Mouse (Mus musculus): ENCODE measurements around the gene Gpc4. TPM values are rescaled to one million over a fixed set of nuclear protein-coding genes. Genes with fewer than 3 reads are reported as not detected.
A peak's percentile ranks its signal among the peaks of the same experiment; 100 is the strongest.

The Gpc4 gene
- polyA plus RNA-seq, 2 experiments, result 81.8 to 88.5 TPM

DNA sequence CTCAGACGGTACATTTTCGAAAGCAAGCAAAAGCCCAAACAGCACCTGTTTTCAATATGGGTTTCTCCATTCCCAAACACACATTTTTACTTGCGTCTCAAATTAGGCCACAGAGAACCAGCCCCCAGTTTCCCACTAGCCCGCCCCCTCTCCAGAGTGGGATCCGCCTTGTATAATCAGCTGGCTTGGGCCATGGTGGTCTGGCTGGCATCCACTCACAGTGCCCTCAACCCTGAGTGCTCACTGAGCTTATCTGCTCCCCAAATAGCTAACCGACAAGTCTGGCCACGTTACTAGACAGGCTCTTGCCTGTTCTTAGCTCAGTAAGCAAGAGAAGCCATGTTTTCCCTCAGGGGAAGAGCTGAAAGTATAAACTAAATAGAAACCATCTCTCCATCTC is 134.9 kb downstream of the Gpc4 start:
- H3K9ac ChIP-seq (ENCODE audit: low read depth, low read length, severe bottlenecking), result no peak overlapping the region
- no peak overlapping the region for H3K27ac ChIP-seq (replicated peaks; ENCODE audit: low read depth, low read length)
- H3K9me3 ChIP-seq (ENCODE audit: control insufficient read depth, low read length), result no peaks in the 10 kb centered on the region
- DNase-seq (ENCODE audit: low spot score) (peak; percentile 18), ATAC-seq (ENCODE audit: low FRiP score, low read depth) (peak; percentile 41; the same call in 1 of the 2 replicates)
- 0 out of 2 replicates have a peak, but pooled peaks cover 6% of the 10 kb centered on the region for H3K4me1 ChIP-seq (ENCODE audit: control insufficient read depth, insufficient read depth, low read length)
- H3K4me3 ChIP-seq (replicated peaks; ENCODE audit: low read length), result no peak overlapping the region
- H3K27me3 ChIP-seq (ENCODE audit: control insufficient read depth, insufficient read depth, low read length), result no peaks in the 10 kb centered on the region
- 54% methylated on average over 7 of the region's 7 CpGs for WGBS
- TF ChIP-seq POLR2A (IDR thresholded peaks at IDR 0.05; ENCODE audit: borderline replicate concordance, extremely low read depth, insufficient read depth, insufficient read length), result no peak
- no peak overlapping the region for H3K4me2 ChIP-seq (replicated peaks; ENCODE audit: low read depth, low read length, severe bottlenecking)
- H3K36me3 ChIP-seq (ENCODE audit: control insufficient read depth, insufficient read depth, low read length), result no peaks in the 10 kb centered on the region

DNA sequence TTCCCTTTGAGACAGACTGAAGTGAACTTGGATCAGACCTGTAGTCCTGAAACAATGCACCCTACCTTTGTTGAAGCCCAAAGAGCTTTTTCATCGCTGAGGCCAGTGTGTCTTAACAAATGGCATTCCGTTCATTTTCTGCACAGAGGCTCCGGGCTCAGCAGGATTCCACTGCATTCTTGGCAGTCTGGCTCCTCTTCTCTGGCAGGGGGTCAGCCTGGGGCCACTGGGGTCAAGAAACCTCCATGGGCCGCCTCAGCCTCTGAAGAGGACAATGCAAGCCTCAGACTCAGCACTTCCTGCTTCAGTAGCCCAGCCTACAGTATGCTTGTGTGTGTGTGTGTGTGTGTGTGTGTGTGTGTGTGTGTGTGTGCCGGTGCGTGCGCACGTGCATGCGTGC is 147.4 kb downstream of the Gpc4 start:
- H3K9ac ChIP-seq (ENCODE audit: low read depth, low read length, severe bottlenecking), result no peak overlapping the region
- H3K27ac ChIP-seq (replicated peaks; ENCODE audit: low read depth, low read length), result no peak overlapping the region
- TF ChIP-seq POLR2A (IDR thresholded peaks at IDR 0.05; ENCODE audit: borderline replicate concordance, extremely low read depth, insufficient read depth, insufficient read length), result no peak
- no peak for ATAC-seq (ENCODE audit: low FRiP score, low read depth)
- no peaks in the 10 kb centered on the region for H3K36me3 ChIP-seq (ENCODE audit: control insufficient read depth, insufficient read depth, low read length)
- 60% methylated on average over 9 of the region's 9 CpGs for WGBS
- H3K9me3 ChIP-seq (ENCODE audit: control insufficient read depth, low read length), result no peaks in the 10 kb centered on the region
- no peak overlapping the region for H3K4me2 ChIP-seq (replicated peaks; ENCODE audit: low read depth, low read length, severe bottlenecking)
- H3K4me3 ChIP-seq (replicated peaks; ENCODE audit: low read length), result no peak overlapping the region
- DNase-seq (ENCODE audit: low spot score), result no peak
- H3K4me1 ChIP-seq (ENCODE audit: control insufficient read depth, insufficient read depth, low read length), result no peaks in the 10 kb centered on the region
- H3K27me3 ChIP-seq (ENCODE audit: control insufficient read depth, insufficient read depth, low read length), result no peaks in the 10 kb centered on the region

Other genes with a start within 250 kb of the Gpc4 start
- not detected in 2 replicates for gene 1700080O16Rik, start 192.5 kb downstream of the Gpc4 start, polyA plus RNA-seq (2012; rRNA removed)
- not detected in 2 replicates for gene 1700080O16Rik, start 192.5 kb downstream of the Gpc4 start, polyA plus RNA-seq (2014; fragmentation: Nextera tagmentation; extraction: Ambion mirVana)

All from limb, embryonic 14.5 days (tissue).